ENCODE assay signal across 8 mouse cellular contexts in the genomic region with DNA sequence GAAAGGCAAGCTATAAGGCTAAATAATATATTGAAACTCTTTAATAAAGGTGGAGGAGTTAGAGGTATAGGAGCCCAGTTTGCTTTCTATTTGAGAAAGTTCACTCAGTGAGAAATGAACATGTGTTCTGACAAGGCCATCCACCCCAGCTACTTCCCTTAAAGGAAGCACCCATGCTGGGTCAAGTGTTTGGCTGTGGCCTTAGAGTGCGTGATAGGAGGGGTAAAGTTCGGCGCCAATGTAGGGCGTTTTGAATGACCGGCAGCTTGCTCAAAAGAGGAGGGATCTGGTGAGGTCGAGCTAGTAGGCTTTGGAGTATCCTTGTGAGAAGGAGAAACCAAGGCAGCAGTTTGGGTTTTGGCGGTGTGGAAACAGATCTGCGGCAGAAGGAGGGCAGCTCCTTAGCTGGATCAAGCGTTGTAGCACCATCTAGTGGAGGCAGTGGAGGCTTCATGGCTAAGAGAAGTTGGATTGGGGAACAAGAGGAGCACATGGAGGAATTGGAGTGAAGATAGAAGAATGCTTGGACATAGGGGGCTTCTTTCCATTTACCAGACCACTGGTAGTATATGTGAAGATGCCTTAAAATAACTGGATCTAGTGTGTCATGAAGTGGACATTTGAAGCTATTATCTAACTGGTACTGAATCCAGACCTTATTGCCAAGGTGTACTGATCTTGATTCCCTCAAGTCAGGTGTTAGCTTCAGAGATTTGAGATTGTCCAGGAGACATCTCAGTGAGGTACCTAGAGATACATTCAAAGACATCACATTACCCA.
A peak's percentile ranks its signal among the peaks of the same experiment; 100 is the strongest.
DNase-seq lines count a peak whose midpoint lies in the region; ATAC-seq lines count a peak whose summit lies in the region.

No protein-coding gene starts in this region.

- DNase-seq in ZHBTc4 (ENCODE audit: low read depth, low spot score), result peak; percentile 82
- DNase-seq in gastrocnemius, adult 8-10 months (ENCODE audit: low spot score in 2 of 2), result peak; percentile 22 to 25
- DNase-seq in hindlimb bud, embryonic 11.5 days (ENCODE audit: extremely low spot score, low read depth, low spot score), result peak; percentile 46
- peak; percentile 79 to 81 for DNase-seq in left cerebral cortex, adult 18-20 months (ENCODE audit: low spot score in 2 of 2)
- DNase-seq in lung, postnatal 36 days, result peak; percentile 85
- peak; percentile 47 for DNase-seq in retina, postnatal 7 days (ENCODE audit: low read depth, low spot score)
- DNase-seq in urinary bladder, postnatal 25 days (ENCODE audit: low spot score), result peak; percentile 52

- peak; percentile 100 for ATAC-seq in common myeloid progenitor, adult 5-6 weeks (replicated peaks; ENCODE audit: low read depth, poor library complexity, severe bottlenecking)

Comparison
In these comparisons a context has a peak if more than half of its experiments do, and no peak if none do; other contexts are left out.
1. Peak in every context shown above with its lines: DNase-seq and ATAC-seq.
2. DNase-seq: peak in every context shown above with its lines; median percentile 85 in lung, postnatal 36 days; 82 in ZHBTc4; 80 in left cerebral cortex, adult 18-20 months; 52 in urinary bladder, postnatal 25 days; 47 in retina, postnatal 7 days; 46 in hindlimb bud, embryonic 11.5 days; 24 in gastrocnemius, adult 8-10 months.